Mouse (Mus musculus) myocyte (in vitro differentiated cells): Measurements from ENCODE around the gene Prr12. TPM values are rescaled to one million over a fixed set of nuclear protein-coding genes. Genes with fewer than 3 reads are reported as not detected.

Experiments used
- H3K27me3 ChIP-seq: one replicate; pipeline ENCODE4 v1.6.1; 2011; ENCODE audit not compliant: control insufficient read depth, insufficient read depth, insufficient read length
- H3K36me3 ChIP-seq: one replicate; pipeline ENCODE4 v1.6.1; 2011; ENCODE audit not compliant: control insufficient read depth, insufficient read depth
- H3K4me2 ChIP-seq: one replicate; pipeline ENCODE4 v1.6.1; 2011; ENCODE audit warnings: low read depth, control low read depth
- H3K4me3 ChIP-seq: one replicate; pipeline ENCODE4 v1.5.1; 2011; ENCODE audit warnings: mild to moderate bottlenecking, control low read depth, moderate library complexity
- H3K79me2 ChIP-seq: one replicate; pipeline ENCODE4 v1.6.1; 2011; ENCODE audit not compliant: control insufficient read depth, insufficient read depth
- H3ac ChIP-seq: one replicate; pipeline ENCODE4 v1.6.1; 2011; ENCODE audit not compliant: control insufficient read depth, insufficient read length
- CEBPB ChIP-seq: IDR thresholded peaks from 2 replicates; pipeline ENCODE4 v1.6.1; 2011; ENCODE audit warnings: mild to moderate bottlenecking, moderate library complexity; ENCODE audit not compliant: poor library complexity, insufficient read depth, severe bottlenecking
- E2F4 ChIP-seq: IDR thresholded peaks from one replicate; pipeline ENCODE4 v1.6.1; 2011; ENCODE audit warnings: mild to moderate bottlenecking, control low read depth, moderate library complexity; ENCODE audit not compliant: insufficient read depth
- MAX ChIP-seq: IDR thresholded peaks from one replicate; pipeline ENCODE4 v1.6.1; 2011; ENCODE audit warnings: low read depth, mild to moderate bottlenecking, control low read depth
- MYOD1 ChIP-seq, 3 experiments: IDR thresholded peaks; one replicate each; pipeline ENCODE4 v1.6.1; 2011; ENCODE audit warnings: control low read depth in 2 of 3, low read depth in 2 of 3, mild to moderate bottlenecking in 2 of 3, moderate library complexity in 1 of 3; ENCODE audit not compliant: insufficient read length in 2 of 3, control insufficient read depth in 1 of 3
- MYOG ChIP-seq, 3 experiments: IDR thresholded peaks; one replicate each; pipeline ENCODE4 v1.6.1; 2011; ENCODE audit warnings: control low read depth in 2 of 3, low read depth in 2 of 3, mild to moderate bottlenecking in 2 of 3; ENCODE audit not compliant: insufficient read length in 2 of 3, control insufficient read depth in 1 of 3, insufficient read depth in 1 of 3
- POLR2A ChIP-seq: IDR thresholded peaks from one replicate; pipeline ENCODE4 v1.6.1; 2011; ENCODE audit warnings: low read depth, mild to moderate bottlenecking, control low read depth, moderate library complexity; ENCODE audit not compliant: insufficient read length
- POLR2AphosphoS2 ChIP-seq: IDR thresholded peaks from one replicate; pipeline ENCODE4 v1.6.1; 2011; ENCODE audit warnings: low read depth, control low read depth; ENCODE audit not compliant: insufficient read length
- REST ChIP-seq: IDR thresholded peaks from one replicate; pipeline ENCODE4 v1.6.1; 2011; ENCODE audit warnings: mild to moderate bottlenecking, control low read depth, moderate library complexity; ENCODE audit not compliant: insufficient read depth, insufficient read length
- SRF ChIP-seq: IDR thresholded peaks from one replicate; pipeline ENCODE4 v1.6.1; 2011; ENCODE audit warnings: low read depth; ENCODE audit not compliant: control insufficient read depth, insufficient read length
- TCF12 ChIP-seq: IDR thresholded peaks from one replicate; pipeline ENCODE4 v1.6.1; 2011; ENCODE audit warnings: mild to moderate bottlenecking, control low read depth; ENCODE audit not compliant: poor library complexity, insufficient read depth, severe bottlenecking
- TCF3 ChIP-seq: IDR thresholded peaks from one replicate; pipeline ENCODE4 v1.6.1; 2011; ENCODE audit warnings: low read depth, control low read depth; ENCODE audit not compliant: insufficient read length
- USF1 ChIP-seq: IDR thresholded peaks from one replicate; pipeline ENCODE4 v1.6.1; 2011; ENCODE audit warnings: low read depth, mild to moderate bottlenecking, control low read depth, moderate library complexity
- polyA plus RNA-seq: library from polyadenylated mRNA; unstranded; fragments of >200 nt; fragmentation: generic; extraction: Trizol; gene quantifications from one replicate; pipeline ENCODE4 v1.2.1, GENCODE M21; 2012; ENCODE audit warnings: missing spikeins

The Prr12 gene
- polyA plus RNA-seq, 1 experiment, result 10.2 TPM

DNA sequence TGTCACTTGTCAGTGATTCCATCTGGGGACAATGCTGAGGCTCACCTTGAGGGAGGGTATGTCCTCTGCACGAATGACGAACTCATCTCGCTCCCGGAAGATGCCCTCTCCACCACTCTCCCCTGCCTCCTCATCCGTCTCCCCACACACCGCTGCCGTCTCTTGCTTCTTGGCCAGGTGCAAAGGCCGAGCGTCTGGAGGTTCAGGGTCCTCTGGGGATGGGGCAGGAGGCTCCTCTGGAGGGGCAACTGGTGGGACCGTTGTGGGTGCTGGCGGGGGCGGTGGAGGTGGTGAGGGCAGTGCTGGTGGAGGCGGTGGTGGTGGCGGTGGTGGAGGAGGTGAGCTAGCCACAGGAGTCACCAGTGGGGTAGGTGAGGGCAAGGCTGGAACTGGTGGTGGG lies 9.4 kb downstream of the Prr12 start:
- TF ChIP-seq E2F4 (no peak), REST (no peak), TCF3 (no peak), MYOG (IDR thresholded peaks at IDR 0.05; ENCODE audit: control insufficient read depth in 1 of 3, insufficient read depth in 1 of 3, insufficient read length in 2 of 3, low read depth in 2 of 3) (no peak), USF1 (no peak), POLR2A (no peak), POLR2AphosphoS2 (no peak), SRF (no peak), MAX (no peak), MYOD1 (IDR thresholded peaks at IDR 0.05; ENCODE audit: control insufficient read depth in 1 of 3, insufficient read length in 2 of 3, low read depth in 2 of 3) (no peak), CEBPB (no peak), TCF12 (no peak)
- Histone ChIP-seq H3K4me2 (no peak overlapping the region), H3K36me3 (peaks cover 14% of the 10 kb centered on the region), H3K27me3 (no peaks in the 10 kb centered on the region), H3K4me3 (no peak overlapping the region), H3K79me2 (peaks cover 4% of the 10 kb centered on the region), H3ac (no peak overlapping the region)

DNA sequence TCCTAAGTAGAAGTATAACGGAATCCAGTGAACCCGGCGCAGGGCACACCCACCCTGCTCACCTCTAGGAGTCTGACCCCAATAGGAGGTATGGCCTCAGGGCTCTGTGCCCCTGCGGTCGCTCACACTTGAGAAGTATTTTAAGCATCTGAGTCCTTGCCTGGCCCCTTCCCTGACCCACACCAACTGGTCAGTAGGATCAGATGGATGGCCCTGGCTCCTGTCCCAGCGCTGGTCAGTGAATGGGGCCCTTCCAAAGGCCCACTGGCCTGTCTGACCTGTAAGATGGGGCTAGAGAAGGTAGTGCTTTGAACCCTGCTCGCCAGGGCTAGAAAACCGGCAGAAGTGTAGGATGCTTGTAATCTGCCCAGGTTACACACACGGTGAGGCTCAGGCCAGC lies 11.8 kb downstream of the Prr12 start:
- H3K27me3 ChIP-seq, result no peaks in the 10 kb centered on the region
- peaks cover 4% of the 10 kb centered on the region for H3K79me2 ChIP-seq
- no peak overlapping the region for H3K4me3 ChIP-seq
- H3K36me3 ChIP-seq, result peaks cover 23% of the 10 kb centered on the region
- no peak overlapping the region for H3K4me2 ChIP-seq
- TF ChIP-seq MYOD1 (IDR thresholded peaks at IDR 0.05; ENCODE audit: control insufficient read depth in 1 of 3, insufficient read length in 2 of 3, low read depth in 2 of 3), result peak in 1 of 3 experiments; percentile 32
- TF ChIP-seq TCF3, result no peak
- peak in 1 of 3 experiments; percentile 72 for TF ChIP-seq MYOG (IDR thresholded peaks at IDR 0.05; ENCODE audit: control insufficient read depth in 1 of 3, insufficient read depth in 1 of 3, insufficient read length in 2 of 3, low read depth in 2 of 3)
- TF ChIP-seq MAX, result no peak
- H3ac ChIP-seq, result no peak overlapping the region

- no peak overlapping the region for H3K4me3 ChIP-seq
- no peak overlapping the region for H3ac ChIP-seq
- H3K36me3 ChIP-seq, result peaks cover 16% of the 10 kb centered on the region
- H3K79me2 ChIP-seq, result peaks cover 4% of the 10 kb centered on the region
- TF ChIP-seq CEBPB (no peak), TCF12 (no peak), POLR2A (no peak), TCF3 (no peak), MYOG (IDR thresholded peaks at IDR 0.05; ENCODE audit: control insufficient read depth in 1 of 3, insufficient read depth in 1 of 3, insufficient read length in 2 of 3, low read depth in 2 of 3) (no peak), REST (no peak), POLR2AphosphoS2 (no peak), USF1 (no peak)
- no peaks in the 10 kb centered on the region for H3K27me3 ChIP-seq
- no peak overlapping the region for H3K4me2 ChIP-seq
Measured at GRCm38 (mm10) chr7:45038411-45038810, 14.3 kb downstream of the Prr12 start.

DNA sequence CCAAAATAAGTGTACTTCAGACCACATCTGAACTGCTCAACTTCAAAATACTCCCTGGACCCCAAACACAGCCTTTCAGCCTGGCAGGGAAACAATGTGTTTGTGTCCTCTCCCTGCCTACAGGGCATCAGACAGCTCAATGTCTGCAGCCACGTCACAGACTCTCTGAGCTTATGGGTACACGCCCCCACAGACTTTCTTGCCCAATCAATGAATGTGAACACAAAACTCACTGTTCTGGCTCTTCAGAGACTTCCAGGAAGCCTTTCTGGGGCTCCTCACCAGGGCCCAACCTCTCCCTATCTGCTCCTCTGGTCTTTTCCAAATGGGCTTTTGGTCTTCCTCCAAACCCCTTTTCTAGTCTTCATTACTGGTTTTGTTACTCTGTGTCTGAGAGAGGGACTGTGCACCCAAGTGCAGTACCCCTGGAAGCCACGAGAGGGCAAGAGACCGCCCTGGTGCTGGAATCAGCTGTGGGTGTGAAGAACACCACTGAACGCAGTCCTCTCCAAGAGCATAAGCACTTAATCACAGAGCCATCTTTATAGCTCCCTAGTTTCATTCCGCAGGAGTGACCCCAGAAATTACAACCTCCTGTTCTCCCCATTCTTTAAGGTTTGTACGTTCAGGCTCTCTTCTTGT lies 14.8 kb downstream of the Prr12 start:
- Histone ChIP-seq H3K36me3 (peaks cover 16% of the 10 kb centered on the region), H3K4me2 (no peak overlapping the region), H3K4me3 (no peak overlapping the region), H3K79me2 (peaks cover 4% of the 10 kb centered on the region), H3K27me3 (no peaks in the 10 kb centered on the region), H3ac (no peak overlapping the region)
- TF ChIP-seq CEBPB (no peak), POLR2AphosphoS2 (no peak), REST (no peak), MYOD1 (IDR thresholded peaks at IDR 0.05; ENCODE audit: control insufficient read depth in 1 of 3, insufficient read length in 2 of 3, low read depth in 2 of 3) (no peak), POLR2A (no peak), MYOG (IDR thresholded peaks at IDR 0.05; ENCODE audit: control insufficient read depth in 1 of 3, insufficient read depth in 1 of 3, insufficient read length in 2 of 3, low read depth in 2 of 3) (no peak), MAX (no peak)

GRCm38 (mm10) chr7:45036702-45037101 lies 16.0 kb downstream of the Prr12 start:
- Histone ChIP-seq H3K36me3 (peaks cover 14% of the 10 kb centered on the region), H3K4me3 (no peak overlapping the region), H3K27me3 (no peaks in the 10 kb centered on the region), H3ac (no peak overlapping the region), H3K79me2 (peaks cover 4% of the 10 kb centered on the region), H3K4me2 (no peak overlapping the region)
- no peak for TF ChIP-seq TCF3
- no peak for TF ChIP-seq TCF12
- TF ChIP-seq CEBPB, result no peak
- no peak for TF ChIP-seq SRF
- TF ChIP-seq USF1, result no peak
- TF ChIP-seq MAX, result no peak
- TF ChIP-seq REST, result no peak
- no peak for TF ChIP-seq MYOD1 (IDR thresholded peaks at IDR 0.05; ENCODE audit: control insufficient read depth in 1 of 3, insufficient read length in 2 of 3, low read depth in 2 of 3)
- TF ChIP-seq POLR2A, result no peak
